Mouse (Mus musculus) erythroblast, embryonic 14.5 days (primary cell): Measurements from ENCODE around the gene Islr.

Source experiments
- GATA1 ChIP-seq: IDR thresholded peaks from 2 replicates; pipeline ENCODE4 v1.6.1; 2012; ENCODE audit warnings: low read length, inconsistent platforms, mixed read lengths
- TAL1 ChIP-seq: IDR thresholded peaks from 3 replicates; pipeline ENCODE4 v1.6.1; 2012; ENCODE audit warnings: low read length, inconsistent platforms, mixed read lengths

DNA sequence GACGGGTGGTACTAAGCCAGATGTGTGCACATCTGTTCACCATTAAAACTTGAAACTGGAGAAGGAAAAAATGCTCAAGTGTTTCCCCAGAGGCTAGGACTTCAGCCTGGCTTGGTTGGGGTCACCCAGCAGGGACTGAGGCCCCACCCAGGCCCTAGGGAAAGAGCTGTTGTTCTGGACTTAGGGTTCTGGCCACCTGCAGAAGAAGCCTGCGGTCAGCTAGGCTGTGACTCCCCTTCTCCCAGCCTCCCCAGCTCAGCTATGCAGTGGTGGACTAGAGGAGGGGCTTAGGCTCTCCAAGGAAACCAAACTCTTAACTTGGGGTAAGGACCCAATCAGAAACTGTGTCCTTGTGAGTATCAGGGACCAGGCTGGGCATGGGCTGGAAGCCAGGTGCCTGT lies 68.2 kb downstream of the Islr start:
- TF ChIP-seq TAL1 (no peak), GATA1 (no peak)
